Mouse (Mus musculus) lung, embryonic 16.5 days (tissue): ENCODE measurements around the gene Htr3b. TPM values are rescaled to one million over a fixed set of nuclear protein-coding genes. Genes with fewer than 3 reads are reported as not detected.

Experiments
- ATAC-seq: fragments of 200-750 bp; cut with Nextera tagmentation; 2 replicates; pipeline ENCODE4 v1.8.0; 2017; ENCODE audit warnings: low read depth, mild to moderate bottlenecking, moderate library complexity
- H3K27ac ChIP-seq: fragments of 300-500 bp; sonication (generic); 2 replicates; pipeline ENCODE4 v1.5.1; 2014; ENCODE audit warnings: mild to moderate bottlenecking, control low read depth, low read length
- H3K27me3 ChIP-seq: fragments of 300-500 bp; sonication (generic); 2 replicates; pipeline ENCODE4 v1.6.1; 2014; ENCODE audit warnings: low read depth, low read length, mixed read lengths; ENCODE audit not compliant: control insufficient read depth, insufficient read depth
- H3K36me3 ChIP-seq: fragments of 300-500 bp; sonication (generic); 2 replicates; pipeline ENCODE4 v1.6.1; 2014; ENCODE audit warnings: low read length; ENCODE audit not compliant: control insufficient read depth, insufficient read depth
- H3K4me1 ChIP-seq: fragments of 300-500 bp; sonication (generic); replicated peaks from 2 replicates; pipeline ENCODE4 v1.6.1; 2014; ENCODE audit warnings: low read length, mixed read lengths; ENCODE audit not compliant: control insufficient read depth, insufficient read depth
- H3K4me2 ChIP-seq: fragments of 300-500 bp; sonication (generic); 2 replicates; pipeline ENCODE4 v1.6.1; 2014; ENCODE audit warnings: low read depth, low read length, control low read depth
- H3K4me3 ChIP-seq: fragments of 300-500 bp; sonication (generic); 2 replicates; pipeline ENCODE4 v1.5.1; 2014; ENCODE audit warnings: mild to moderate bottlenecking, low read length, control low read depth
- H3K9ac ChIP-seq: fragments of 300-500 bp; sonication (generic); 2 replicates; pipeline ENCODE4 v1.6.1; 2014; ENCODE audit warnings: low read length, control low read depth
- H3K9me3 ChIP-seq: fragments of 300-500 bp; sonication (generic); 2 replicates; pipeline ENCODE4 v1.6.1; 2016; ENCODE audit warnings: low read length; ENCODE audit not compliant: control insufficient read depth
- WGBS: fragments of 180-500 bp; shearing (Covaris S2); extraction: QIAGEN DNeasy Blood & Tissue Kit; methylation state at CpG from one replicate; pipeline ENCODE4 v1.1.7; 2014; 5-methylcytosine and 5-hydroxymethylcytosine counted together
- polyA plus RNA-seq: library from polyadenylated mRNA; unstranded; fragments of >200 nt; fragmentation: Nextera tagmentation; extraction: Ambion mirVana; gene quantifications from 2 replicates; pipeline ENCODE4 v1.2.1, GENCODE M21; 2015

Htr3b gene
- polyA plus RNA-seq, 1 experiment from 2014 or later: 0.20 TPM

DNA sequence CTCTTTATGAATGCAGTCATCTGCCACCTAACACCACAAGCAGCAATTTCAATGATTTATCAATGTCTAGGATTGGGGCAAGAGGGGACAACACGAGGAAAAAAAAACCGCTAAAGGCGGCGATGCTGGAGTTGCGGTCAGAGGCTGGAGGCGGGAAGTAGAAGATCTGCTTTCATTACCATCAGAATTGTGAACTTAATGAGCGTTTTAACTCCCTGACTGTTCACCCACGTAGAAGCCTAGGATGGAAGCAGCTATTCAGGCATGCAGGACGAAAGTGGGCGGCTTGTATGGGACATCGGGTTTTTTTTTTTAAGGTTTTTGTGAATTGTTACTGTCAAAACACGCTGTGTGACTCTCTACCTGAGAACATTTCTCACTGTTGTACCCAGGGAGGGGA is 3.5 kb downstream of the Htr3b start:
- H3K4me1 ChIP-seq: no peaks in the 10 kb centered on the region
- no peak overlapping the region for H3K4me3 ChIP-seq
- peaks cover 5% of the 10 kb centered on the region; the same call in 1 of the 2 replicates for H3K27me3 ChIP-seq
- H3K9ac ChIP-seq: no peak overlapping the region
- 45% methylated on average over 12 of the region's 12 CpGs for WGBS
- H3K27ac ChIP-seq: no peak overlapping the region
- no peak overlapping the region for H3K4me2 ChIP-seq
- no peaks in the 10 kb centered on the region for H3K9me3 ChIP-seq
- no peaks in the 10 kb centered on the region for H3K36me3 ChIP-seq
- ATAC-seq: no peak

- no peak for ATAC-seq
- H3K4me1 ChIP-seq: no peaks in the 10 kb centered on the region
- H3K4me3 ChIP-seq: no peak overlapping the region
- H3K9me3 ChIP-seq: no peaks in the 10 kb centered on the region
- H3K4me2 ChIP-seq: no peak overlapping the region
- WGBS: 83% methylated on average over 4 of the region's 4 CpGs
- no peaks in the 10 kb centered on the region for H3K27me3 ChIP-seq
- no peaks in the 10 kb centered on the region for H3K36me3 ChIP-seq
- no peak overlapping the region for H3K27ac ChIP-seq
- H3K9ac ChIP-seq: no peak overlapping the region
Observed at GRCm38 (mm10) chr9:48947565-48947964, 17.2 kb downstream of the Htr3b start.

GRCm38 (mm10) chr9:48942349-48942748 is 22.4 kb downstream of the Htr3b start:
- Histone ChIP-seq H3K9me3 (no peaks in the 10 kb centered on the region), H3K27ac (no peak overlapping the region), H3K9ac (no peak overlapping the region), H3K27me3 (no peaks in the 10 kb centered on the region), H3K4me3 (no peak overlapping the region), H3K4me1 (no peaks in the 10 kb centered on the region), H3K36me3 (no peaks in the 10 kb centered on the region), H3K4me2 (no peak overlapping the region)
- WGBS: 56% methylated on average over 1 of the region's 1 CpGs
- no peak for ATAC-seq

GRCm38 (mm10) chr9:48929436-48929835 is 35.4 kb downstream of the Htr3b start:
- H3K9ac ChIP-seq: no peak overlapping the region
- 46% methylated on average over 5 of the region's 5 CpGs for WGBS
- ATAC-seq: no peak
- H3K9me3 ChIP-seq: no peaks in the 10 kb centered on the region
- H3K4me1 ChIP-seq: no peaks in the 10 kb centered on the region
- H3K27me3 ChIP-seq: peaks cover 2% of the 10 kb centered on the region; the same call in 1 of the 2 replicates
- no peak overlapping the region for H3K4me3 ChIP-seq
- H3K36me3 ChIP-seq: no peaks in the 10 kb centered on the region
- H3K4me2 ChIP-seq: no peak overlapping the region
- no peak overlapping the region for H3K27ac ChIP-seq

DNA sequence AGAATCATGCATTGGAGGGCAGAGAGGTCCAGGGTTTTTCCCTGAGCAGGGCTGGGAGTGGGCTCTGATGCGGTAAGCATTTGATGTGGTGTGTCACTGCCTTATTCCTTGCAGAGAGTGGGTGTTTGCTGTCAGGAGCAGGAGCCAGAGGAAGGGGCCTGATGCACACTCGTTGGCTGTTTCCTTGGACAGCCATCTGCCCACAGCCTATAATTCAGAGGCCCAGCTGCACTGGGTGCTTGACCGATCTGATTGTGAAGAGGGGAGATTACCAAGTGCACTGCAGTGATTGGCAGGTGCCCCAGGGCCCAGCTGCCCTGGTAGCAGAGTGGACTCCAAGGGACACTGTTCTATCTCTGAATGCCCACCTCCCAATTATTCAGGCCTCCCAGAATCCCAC is 36.0 kb downstream of the Htr3b start:
- H3K27me3 ChIP-seq: peaks cover 2% of the 10 kb centered on the region; the same call in 1 of the 2 replicates
- H3K4me3 ChIP-seq: no peak overlapping the region
- no peak for ATAC-seq
- H3K9me3 ChIP-seq: no peaks in the 10 kb centered on the region
- no peaks in the 10 kb centered on the region for H3K4me1 ChIP-seq
- no peaks in the 10 kb centered on the region for H3K36me3 ChIP-seq
- 41% methylated on average over 3 of the region's 3 CpGs for WGBS
- no peak overlapping the region for H3K9ac ChIP-seq
- H3K4me2 ChIP-seq: no peak overlapping the region
- no peak overlapping the region for H3K27ac ChIP-seq

GRCm38 (mm10) chr9:48916011-48916788 is 48.6 kb downstream of the Htr3b start:
- Histone ChIP-seq H3K4me2 (no peak overlapping the region), H3K27me3 (no peaks in the 10 kb centered on the region), H3K27ac (no peak overlapping the region), H3K9me3 (no peaks in the 10 kb centered on the region), H3K36me3 (no peaks in the 10 kb centered on the region), H3K9ac (no peak overlapping the region), H3K4me1 (no peaks in the 10 kb centered on the region), H3K4me3 (no peak overlapping the region)
- ATAC-seq: no peak
- 61% methylated on average over 18 of the region's 18 CpGs for WGBS

DNA sequence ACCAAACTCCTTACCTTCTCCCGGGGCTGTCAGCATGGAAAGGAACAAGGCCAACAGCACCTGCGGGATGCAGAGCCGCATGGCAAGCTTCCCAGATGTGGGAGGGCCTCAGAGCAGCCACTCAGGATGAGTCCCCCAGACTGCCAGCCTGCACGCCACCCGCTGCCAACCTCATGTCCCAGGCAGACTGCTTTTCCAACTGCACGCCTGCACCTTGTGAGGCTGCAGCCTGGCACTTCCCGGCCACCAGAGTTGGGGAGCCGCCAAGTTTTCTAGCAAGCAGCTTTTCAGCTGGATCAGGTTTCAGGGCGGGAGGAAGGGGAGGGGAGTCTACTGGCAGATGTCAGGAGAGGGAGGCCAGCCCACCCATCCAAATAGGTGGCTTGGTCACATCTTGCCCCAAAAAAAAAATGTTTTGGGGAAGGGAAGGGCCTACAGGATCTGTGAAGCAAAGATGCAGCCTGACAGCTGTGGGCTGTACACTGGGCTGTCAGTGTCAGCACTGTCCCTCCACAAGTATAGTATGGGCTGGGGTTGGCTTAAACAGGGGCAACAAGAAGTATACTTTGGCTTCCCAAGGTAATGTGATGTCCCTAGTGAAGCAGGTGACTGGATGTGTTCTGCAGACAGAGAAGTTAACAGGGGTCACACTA is 53.8 kb downstream of the Htr3b start, which contains the start of gene Htr3a:
Htr3a (minus strand) TSS at position 215 of the 653 bp plus-strand sequence.
- no peak within 1 kb of the TSS for H3K27ac ChIP-seq
- H3K9me3 ChIP-seq: no peaks in the 10 kb centered on the region
- no peak within 1 kb of the TSS for H3K4me3 ChIP-seq
- no peak within 1 kb of the TSS for H3K4me2 ChIP-seq
- no peaks in the 10 kb centered on the region for H3K36me3 ChIP-seq
- 2% methylated on average over 9 of the region's 9 CpGs for WGBS
- peak; percentile 83 for ATAC-seq
- H3K4me1 ChIP-seq: peaks cover 2% of the 10 kb centered on the region; the same call in 1 of the 2 replicates
- no peaks in the 10 kb centered on the region; the same call in 1 of the 2 replicates for H3K27me3 ChIP-seq
- H3K9ac ChIP-seq: no peak within 1 kb of the TSS

DNA sequence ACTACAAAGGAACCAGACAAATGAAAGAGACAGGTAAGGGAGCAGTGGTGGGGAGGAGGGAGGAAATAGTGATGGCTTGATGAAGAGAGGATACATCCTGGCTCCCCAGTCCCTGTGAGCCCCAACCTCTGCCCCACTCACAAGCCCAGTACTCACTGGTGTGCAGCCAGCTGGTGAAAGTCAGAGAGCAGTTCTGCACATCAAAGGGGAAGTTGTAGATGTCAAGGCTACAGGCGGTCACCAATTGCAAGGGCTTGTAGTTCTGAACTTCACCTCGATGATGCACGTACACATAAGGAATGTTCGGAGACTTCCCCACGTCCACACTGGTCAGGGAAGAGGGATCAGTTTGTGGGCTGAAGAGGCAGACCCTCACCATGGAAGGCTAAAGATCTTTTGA is 60.4 kb downstream of the Htr3b start:
- no peaks in the 10 kb centered on the region for H3K36me3 ChIP-seq
- H3K9ac ChIP-seq: no peak overlapping the region
- H3K9me3 ChIP-seq: no peaks in the 10 kb centered on the region
- ATAC-seq: no peak
- H3K27ac ChIP-seq: no peak overlapping the region
- WGBS: 66% methylated on average over 5 of the region's 5 CpGs
- no peak overlapping the region for H3K4me3 ChIP-seq
- no peak overlapping the region for H3K4me2 ChIP-seq
- H3K27me3 ChIP-seq: no peaks in the 10 kb centered on the region
- H3K4me1 ChIP-seq: no peaks in the 10 kb centered on the region

DNA sequence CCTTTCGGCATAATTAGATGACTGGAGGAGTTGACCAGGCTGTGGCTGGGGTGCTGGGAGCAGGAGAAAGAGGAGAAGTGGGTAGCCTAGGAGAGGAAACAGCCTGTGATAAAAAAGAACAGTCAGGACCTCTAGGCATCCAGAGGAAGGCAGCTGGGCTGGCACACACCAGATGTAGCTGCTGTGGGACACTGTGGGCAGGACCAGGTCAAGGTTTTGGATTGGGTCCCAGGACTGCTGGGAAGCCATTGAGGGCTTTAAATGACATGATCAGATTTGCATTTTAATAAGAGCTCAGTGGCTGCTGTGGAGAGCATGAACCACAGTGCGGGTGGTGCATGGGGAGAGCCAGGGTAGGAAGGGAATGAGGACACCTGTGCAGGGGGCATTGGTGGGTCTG is 61.0 kb downstream of the Htr3b start:
- Histone ChIP-seq H3K4me3 (no peak overlapping the region), H3K4me2 (no peak overlapping the region), H3K27me3 (no peaks in the 10 kb centered on the region), H3K4me1 (no peaks in the 10 kb centered on the region), H3K36me3 (no peaks in the 10 kb centered on the region), H3K9me3 (no peaks in the 10 kb centered on the region), H3K27ac (no peak overlapping the region), H3K9ac (no peak overlapping the region)
- no peak for ATAC-seq
- 74% methylated on average over 2 of the region's 2 CpGs for WGBS
